Mouse (Mus musculus) Patski (cell line): Measurements from ENCODE around the gene Mbd4. TPM values are rescaled to one million over a fixed set of nuclear protein-coding genes. Genes with fewer than 3 reads are reported as not detected.
A peak's percentile ranks its signal among the peaks of the same experiment; 100 is the strongest.
"Not testable (repeated sequence)": the region's sequence is repeated elsewhere in the genome, so short reads cannot be mapped to it uniquely, and the experiment has no call there.

Source experiments
- ATAC-seq: fragments of 100-300 bp; one replicate; pipeline ENCODE4 v1.8.0; 2021
- CTCF ChIA-PET: fragments of 350-600 bp; sonication (Branson Sonifier 250); formaldehyde crosslinking; loops from one replicate; lab custom pipeline; 2022; ENCODE audit warnings: inconsistent platforms; lab: Charles Lee
- POLR2A ChIA-PET: fragments of 350-600 bp; sonication (Branson Sonifier 250); formaldehyde crosslinking; loops from one replicate; lab custom pipeline; 2022; ENCODE audit warnings: antibody characterized with exemption, inconsistent platforms; lab: Charles Lee
- DNase-seq: peaks from one replicate; pipeline ENCODE4 v3.0.0-alpha.2; 2011; ENCODE audit warnings: low read depth, low spot score
- H3K27me3 ChIP-seq: fragments of 371-371 bp; one replicate; pipeline ENCODE4 v1.5.1; 2021
- CTCF ChIP-seq: fragments of 100-300 bp; IDR thresholded peaks from one replicate; pipeline ENCODE4 v1.5.1; 2021
- in situ Hi-C: fragments of 300-500 bp; cut with MboI; formaldehyde crosslinking; loops from 3 replicates; pipeline ENCODE4 v1.11.1; 2018; ENCODE audit warnings: low pct_unique_long_range_greater_than_20kb, mixed read lengths
- polyA plus RNA-seq: library from polyadenylated mRNA; unstranded; gene quantifications from one replicate; pipeline ENCODE4 v1.2.3, GENCODE M21; 2021

Gene Mbd4
- polyA plus RNA-seq, 1 experiment from 2014 or later = 6.8 TPM

- in situ Hi-C loops, ATAC-seq, DNase-seq, POLR2A ChIA-PET, H3K27me3 ChIP-seq: not testable (repeated sequence)
- CTCF ChIA-PET = interaction anchor here (0.7 to 1.6 kb wide), 4 partner anchors 9 to 15 kb away, joined by 3 to 11 read pairs (median 4); partner anchors contain the start of gene Rpl32
- peak; percentile 74 for TF ChIP-seq CTCF
Measured at GRCm38 (mm10) chr6:115823850-115824464, 29.2 kb downstream of the Mbd4 start.

- DNase-seq = no peak
- POLR2A ChIA-PET = interaction anchor here (0.6 kb wide), 1 partner anchor 72 kb away, joined by 4 read pairs; no protein-coding TSS in a partner anchor
- TF ChIP-seq CTCF = no peak
- CTCF ChIA-PET = interaction anchor here (0.8 to 1.1 kb wide), 2 partner anchors 10 to 13 kb away, joined by 3 to 4 read pairs; no protein-coding TSS in a partner anchor
- in situ Hi-C loops = no loop called here
- peaks cover 7% of the 10 kb centered on the region for H3K27me3 ChIP-seq
- no peak for ATAC-seq
Measured at GRCm38 (mm10) chr6:115821216-115821993, 31.8 kb downstream of the Mbd4 start.

GRCm38 (mm10) chr6:115818129-115818528, 35.0 kb downstream of the Mbd4 start:
- in situ Hi-C loops = no loop called here
- CTCF ChIA-PET = interaction anchor here (1.9 kb wide), 1 partner anchor 14 kb away, joined by 4 read pairs; no protein-coding TSS in a partner anchor
- DNase-seq = no peak
- no peak for ATAC-seq
- peaks cover 7% of the 10 kb centered on the region for H3K27me3 ChIP-seq
- POLR2A ChIA-PET = no interaction called here
- no peak for TF ChIP-seq CTCF

- TF ChIP-seq CTCF = no peak
- POLR2A ChIA-PET = no interaction called here
- H3K27me3 ChIP-seq = no peaks in the 10 kb centered on the region
- in situ Hi-C loops = no loop called here
- ATAC-seq (no peak), DNase-seq (no peak)
- CTCF ChIA-PET = interaction anchor here (1.3 to 2.1 kb wide), 3 partner anchors 9 to 33 kb away, joined by 4 to 11 read pairs (median 4); no protein-coding TSS in a partner anchor
Measured at GRCm38 (mm10) chr6:115815041-115815440, 38.1 kb downstream of the Mbd4 start.

GRCm38 (mm10) chr6:115814104-115814503, 39.1 kb downstream of the Mbd4 start:
- ATAC-seq (peak; percentile 8), DNase-seq (no peak)
- ChIA-PET CTCF (interaction anchor here (1.3 to 2.1 kb wide), 3 partner anchors 10 to 40 kb away, joined by 4 to 11 read pairs (median 7); no protein-coding TSS in a partner anchor), POLR2A (no interaction called here)
- in situ Hi-C loops = no loop called here
- no peaks in the 10 kb centered on the region for H3K27me3 ChIP-seq
- TF ChIP-seq CTCF = no peak

- DNase-seq = no peak
- no peak for TF ChIP-seq CTCF
- no peak for ATAC-seq
- POLR2A ChIA-PET = no interaction called here
- in situ Hi-C loops = no loop called here
- H3K27me3 ChIP-seq = no peaks in the 10 kb centered on the region
- CTCF ChIA-PET = interaction anchor here (1.2 kb wide), 1 partner anchor 34 kb away, joined by 4 read pairs; no protein-coding TSS in a partner anchor
Measured at GRCm38 (mm10) chr6:115811606-115812005, 41.6 kb downstream of the Mbd4 start.

- DNase-seq (peak; percentile 89), ATAC-seq (peak; percentile 64)
- in situ Hi-C loops = no loop called here
- ChIA-PET POLR2A (interaction anchor here (0.8 to 1.6 kb wide), 3 partner anchors 9 to 111 kb away, joined by 3 to 5 read pairs (median 3); no protein-coding TSS in a partner anchor), CTCF (interaction anchor here (0.7 to 1.6 kb wide), 7 partner anchors 14 to 185 kb away, joined by 3 to 4 read pairs (median 3); partner anchors contain the start of gene Efcab12)
- TF ChIP-seq CTCF = no peak
- H3K27me3 ChIP-seq = no peaks in the 10 kb centered on the region
Measured at GRCm38 (mm10) chr6:115808488-115809231, 44.5 kb downstream of the Mbd4 start, which contains the start of gene Rpl32. Gene Rpl32 (minus strand): TSS chr6:115808747.

- DNase-seq = no peak
- in situ Hi-C loops = no loop called here
- TF ChIP-seq CTCF = no peak
- ChIA-PET CTCF (interaction anchor here (1.6 kb wide), 1 partner anchor 39 kb away, joined by 3 read pairs; no protein-coding TSS in a partner anchor), POLR2A (interaction anchor here (0.6 to 1.6 kb wide), 3 partner anchors 8 to 1862 kb away, joined by 3 to 5 read pairs (median 4); no protein-coding TSS in a partner anchor)
- no peaks in the 10 kb centered on the region for H3K27me3 ChIP-seq
- peak; percentile 4 for ATAC-seq
Measured at GRCm38 (mm10) chr6:115808196-115808487, 45.0 kb downstream of the Mbd4 start.

GRCm38 (mm10) chr6:115807464-115808195, 45.5 kb downstream of the Mbd4 start:
- ChIA-PET CTCF (interaction anchor here (1.6 kb wide), 1 partner anchor 39 kb away, joined by 3 read pairs; no protein-coding TSS in a partner anchor), POLR2A (interaction anchor here (0.6 to 1.6 kb wide), 3 partner anchors 8 to 1862 kb away, joined by 3 to 5 read pairs (median 4); no protein-coding TSS in a partner anchor)
- DNase-seq = no peak
- ATAC-seq = no peak
- TF ChIP-seq CTCF = no peak
- no peaks in the 10 kb centered on the region for H3K27me3 ChIP-seq
- in situ Hi-C loops = no loop called here
